Mouse (Mus musculus): ENCODE measurements around the gene Rtn3. TPM values are rescaled to one million over a fixed set of nuclear protein-coding genes. Genes with fewer than 3 reads are reported as not detected.

The Rtn3 gene
- polyA plus RNA-seq, 1 experiment from 2014 or later: 132 TPM

DNA sequence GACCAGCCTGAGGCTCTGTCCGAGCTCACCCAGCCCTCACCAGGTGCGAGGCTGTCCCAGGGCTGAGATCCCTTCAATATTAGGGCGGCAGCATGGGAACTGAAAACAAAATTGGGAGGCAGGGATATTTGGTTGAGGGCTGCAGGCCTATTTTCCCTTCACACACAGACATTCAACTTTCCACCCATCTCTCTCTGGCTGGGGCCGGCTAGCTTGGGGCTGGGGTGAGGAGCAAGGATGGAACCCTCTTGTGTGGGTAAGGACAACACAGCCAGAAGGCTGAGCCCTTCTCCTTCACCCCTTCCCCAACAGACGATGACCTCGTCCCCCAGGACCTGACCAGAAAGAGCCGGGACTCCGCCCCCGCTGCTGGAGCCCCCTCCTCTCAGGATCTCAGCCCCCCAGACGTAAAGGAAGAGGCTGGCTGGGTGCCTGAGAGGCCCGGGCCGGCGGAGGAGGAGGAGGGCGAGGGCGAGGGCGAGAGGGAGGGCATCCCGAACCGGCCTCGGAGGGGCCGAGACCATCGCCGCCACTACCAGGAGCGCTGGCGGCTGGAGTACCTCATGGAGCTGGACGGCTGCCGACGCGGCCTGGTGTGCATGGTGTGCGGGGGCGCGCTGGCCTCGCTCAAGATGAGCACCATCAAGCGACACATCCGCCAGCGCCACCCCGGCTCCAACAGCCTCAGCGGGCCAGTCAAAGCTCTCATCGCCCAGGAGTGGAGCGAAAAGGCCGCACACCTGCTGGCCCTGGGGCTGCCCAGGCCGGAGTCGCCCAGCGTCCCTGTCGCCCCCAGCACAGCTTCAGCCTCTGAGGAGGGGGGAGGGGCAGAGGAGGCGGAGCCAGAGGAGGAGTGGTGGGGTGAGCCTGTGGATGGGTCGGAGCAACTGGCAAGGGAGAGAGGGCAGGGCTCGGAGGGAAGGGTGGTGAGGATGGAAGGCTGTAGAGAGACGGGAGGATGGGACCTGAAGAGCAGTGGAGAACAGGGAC, 61.2 kb downstream of the Rtn3 start:
- peak; percentile 9; the same call in 1 of the 2 replicates for ATAC-seq (ENCODE audit: insufficient read depth, low FRiP score)
- Histone ChIP-seq H3K9me3 (replicated peaks; ENCODE audit: control insufficient read depth, low read length) (no peaks in the 10 kb centered on the region), H3K27ac (ENCODE audit: low read length) (peak overlapping the region; percentile 37), H3K4me1 (ENCODE audit: control insufficient read depth, insufficient read depth, low read length) (peaks cover 66% of the 10 kb centered on the region), H3K4me3 (replicated peaks; ENCODE audit: low read length) (peak overlapping the region; percentile 17), H3K4me2 (ENCODE audit: low read depth, low read length) (peak overlapping the region; percentile 45), H3K9ac (ENCODE audit: low read length) (peak overlapping the region; percentile 27), H3K27me3 (ENCODE audit: control insufficient read depth, insufficient read depth, low read length) (no peaks in the 10 kb centered on the region), H3K36me3 (ENCODE audit: control insufficient read depth, insufficient read depth, low read length) (peaks cover 9% of the 10 kb centered on the region; the same call in 1 of the 2 replicates)
- 25% methylated on average over 47 of the region's 48 CpGs for WGBS

DNA sequence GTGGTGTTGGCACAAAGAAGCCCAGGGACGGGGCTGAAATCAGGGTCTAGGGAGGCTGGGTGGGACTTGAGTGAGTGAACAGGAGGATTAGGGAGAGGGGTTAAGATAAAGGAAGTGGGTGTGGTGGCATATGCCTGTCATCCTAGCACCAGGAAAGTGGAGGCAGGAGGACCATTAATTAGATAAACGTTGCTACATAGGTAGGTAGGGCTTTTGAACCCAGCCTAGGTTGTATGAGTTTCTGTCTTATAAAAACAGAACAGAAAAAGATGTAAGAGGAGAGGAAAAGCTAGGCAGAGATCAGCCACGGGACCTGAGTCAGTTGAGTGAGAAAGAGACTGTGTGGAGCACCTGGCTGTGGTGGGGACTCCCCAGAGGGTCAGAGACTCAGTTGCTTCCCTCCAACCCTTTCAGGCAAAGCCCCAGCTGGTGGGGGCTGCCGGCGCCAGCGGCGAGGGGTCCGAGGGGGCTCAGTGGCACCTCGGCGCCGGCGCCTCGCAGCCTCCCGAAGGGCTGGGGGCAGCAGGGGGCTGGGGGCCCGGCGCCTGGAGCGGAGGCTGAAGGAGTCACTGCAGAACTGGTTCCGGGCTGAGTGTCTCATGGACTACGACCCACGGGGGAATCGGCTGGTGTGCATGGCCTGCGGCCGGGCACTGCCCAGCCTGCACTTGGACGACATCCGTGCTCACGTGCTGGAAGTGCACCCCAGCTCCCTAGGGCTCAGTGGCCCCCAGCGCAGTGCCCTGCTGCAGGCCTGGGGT, 62.1 kb downstream of the Rtn3 start:
- H3K36me3 ChIP-seq (ENCODE audit: control insufficient read depth, insufficient read depth, low read length): 0 out of 2 replicates have a peak, but pooled peaks cover 1% of the 10 kb centered on the region
- no peak overlapping the region for H3K4me3 ChIP-seq (replicated peaks; ENCODE audit: low read length)
- no peak for ATAC-seq (ENCODE audit: insufficient read depth, low FRiP score)
- peak overlapping the region; percentile 23; the same call in 1 of the 2 replicates for H3K27ac ChIP-seq (ENCODE audit: low read length)
- H3K9ac ChIP-seq (ENCODE audit: low read length): peak overlapping the region; percentile 24; the same call in 1 of the 2 replicates
- no peaks in the 10 kb centered on the region for H3K27me3 ChIP-seq (ENCODE audit: control insufficient read depth, insufficient read depth, low read length)
- no peaks in the 10 kb centered on the region for H3K9me3 ChIP-seq (replicated peaks; ENCODE audit: control insufficient read depth, low read length)
- 64% methylated on average over 27 of the region's 27 CpGs for WGBS
- 0 out of 2 replicates have a peak overlapping the region, but pooled peaks have one; percentile 11 for H3K4me2 ChIP-seq (ENCODE audit: low read depth, low read length)
- peaks cover 66% of the 10 kb centered on the region for H3K4me1 ChIP-seq (ENCODE audit: control insufficient read depth, insufficient read depth, low read length)

DNA sequence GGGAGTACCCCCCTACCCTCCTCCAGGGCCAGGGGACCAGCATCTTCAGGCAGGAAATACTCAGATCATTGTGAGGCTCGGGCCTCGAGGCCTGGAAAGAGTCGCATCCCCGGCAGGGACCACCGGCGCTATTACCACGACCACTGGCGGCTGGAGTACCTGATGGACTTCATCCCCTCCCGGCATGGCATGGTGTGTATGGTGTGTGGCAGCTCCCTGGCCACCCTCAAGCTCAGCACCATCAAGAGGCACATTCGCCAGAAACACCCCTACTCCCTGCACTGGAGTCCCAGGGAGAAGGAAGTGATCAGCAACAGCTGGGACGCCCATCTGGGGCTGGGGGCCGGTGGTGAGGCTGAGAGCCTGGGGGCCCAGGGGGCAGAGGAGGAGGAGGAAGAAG, 63.0 kb downstream of the Rtn3 start:
- no peaks in the 10 kb centered on the region for H3K9me3 ChIP-seq (replicated peaks; ENCODE audit: control insufficient read depth, low read length)
- no peaks in the 10 kb centered on the region for H3K27me3 ChIP-seq (ENCODE audit: control insufficient read depth, insufficient read depth, low read length)
- WGBS: 55% methylated on average over 12 of the region's 12 CpGs
- H3K4me3 ChIP-seq (replicated peaks; ENCODE audit: low read length): no peak overlapping the region
- peak overlapping the region; percentile 81 for H3K4me2 ChIP-seq (ENCODE audit: low read depth, low read length)
- peak overlapping the region; percentile 55 for H3K9ac ChIP-seq (ENCODE audit: low read length)
- H3K36me3 ChIP-seq (ENCODE audit: control insufficient read depth, insufficient read depth, low read length): no peaks in the 10 kb centered on the region
- no peak overlapping the region for H3K27ac ChIP-seq (ENCODE audit: low read length)
- H3K4me1 ChIP-seq (ENCODE audit: control insufficient read depth, insufficient read depth, low read length): peaks cover 65% of the 10 kb centered on the region
- no peak for ATAC-seq (ENCODE audit: insufficient read depth, low FRiP score)

DNA sequence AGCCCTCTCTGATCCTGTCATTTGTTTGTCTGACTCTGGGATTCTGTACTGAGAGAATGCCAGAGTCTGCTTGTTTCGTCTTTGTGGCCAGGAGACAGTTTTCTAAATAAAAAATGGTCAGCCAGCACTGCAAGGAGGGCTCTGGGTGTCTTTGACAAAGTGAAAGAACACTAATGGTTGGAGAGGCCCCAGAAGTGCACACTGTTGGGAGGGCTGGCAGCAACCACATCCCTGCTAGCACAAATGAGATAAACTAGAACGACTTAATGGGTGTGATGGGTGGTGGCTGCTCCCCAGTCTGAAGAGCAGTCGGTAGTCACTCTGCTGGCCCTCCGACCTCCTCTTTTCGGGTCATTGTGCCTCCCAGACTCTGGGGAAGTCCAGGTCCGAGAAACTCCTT, 63.9 kb downstream of the Rtn3 start:
- Histone ChIP-seq H3K27ac (ENCODE audit: low read length) (0 out of 2 replicates have a peak overlapping the region, but pooled peaks have one; percentile 12), H3K9ac (ENCODE audit: low read length) (peak overlapping the region; percentile 55), H3K27me3 (ENCODE audit: control insufficient read depth, insufficient read depth, low read length) (no peaks in the 10 kb centered on the region), H3K36me3 (ENCODE audit: control insufficient read depth, insufficient read depth, low read length) (no peaks in the 10 kb centered on the region), H3K4me2 (ENCODE audit: low read depth, low read length) (peak overlapping the region; percentile 81), H3K4me3 (replicated peaks; ENCODE audit: low read length) (peak overlapping the region; percentile 82), H3K4me1 (ENCODE audit: control insufficient read depth, insufficient read depth, low read length) (peaks cover 55% of the 10 kb centered on the region), H3K9me3 (replicated peaks; ENCODE audit: control insufficient read depth, low read length) (no peaks in the 10 kb centered on the region)
- ATAC-seq (ENCODE audit: insufficient read depth, low FRiP score): no peak
- WGBS: 21% methylated on average over 6 of the region's 6 CpGs

DNA sequence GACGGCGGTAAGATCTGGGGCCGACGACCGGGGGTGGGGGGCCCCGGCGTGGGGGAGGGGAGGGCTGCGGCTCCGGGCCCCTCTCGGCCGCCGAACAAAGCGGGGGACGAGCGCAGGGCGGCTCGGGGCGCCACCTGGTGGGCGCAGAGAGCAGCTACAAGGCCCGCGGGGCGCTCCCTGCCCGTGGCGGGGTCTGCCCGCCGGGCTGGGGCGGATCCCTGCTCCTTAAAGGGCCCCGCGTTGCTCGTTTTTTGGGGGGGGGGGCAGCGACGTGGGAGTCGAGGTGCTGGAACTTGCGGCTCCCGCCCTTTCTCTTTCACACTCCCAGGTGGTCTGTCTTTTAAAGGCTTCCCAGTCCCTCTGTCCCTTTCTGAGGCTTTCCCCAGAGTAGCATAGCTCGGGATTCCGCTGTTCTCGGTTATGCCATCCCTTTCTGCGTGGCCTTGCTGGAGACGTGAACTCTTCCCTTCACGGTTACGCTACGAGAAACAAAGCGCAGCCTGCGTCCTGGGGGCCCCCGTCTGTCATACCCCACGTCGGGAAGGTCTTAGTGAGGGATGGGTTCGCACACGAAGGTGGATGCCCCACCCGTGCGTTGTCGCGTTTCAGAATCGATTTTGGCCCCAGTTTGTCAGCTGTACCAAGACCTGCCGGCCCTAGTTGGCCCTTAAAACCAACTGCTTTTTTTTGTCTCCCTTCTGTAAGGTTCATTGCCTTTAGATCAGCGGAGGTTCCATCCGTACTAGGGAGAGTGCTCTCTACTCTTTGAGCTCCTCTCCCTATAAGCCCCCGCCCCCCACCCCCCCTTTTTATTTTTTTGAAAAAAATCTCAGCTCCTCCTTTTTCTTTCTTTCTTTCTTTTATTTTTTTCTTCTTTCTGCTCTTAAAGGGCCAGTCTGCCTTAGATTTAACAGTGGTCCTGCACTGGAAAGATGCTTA, 64.9 kb downstream of the Rtn3 start:
- Histone ChIP-seq H3K27ac (ENCODE audit: low read length) (peak overlapping the region; percentile 93), H3K4me3 (replicated peaks; ENCODE audit: low read length) (peak overlapping the region; percentile 82), H3K4me1 (ENCODE audit: control insufficient read depth, insufficient read depth, low read length) (peaks cover 46% of the 10 kb centered on the region), H3K9me3 (replicated peaks; ENCODE audit: control insufficient read depth, low read length) (no peaks in the 10 kb centered on the region), H3K4me2 (ENCODE audit: low read depth, low read length) (peak overlapping the region; percentile 81), H3K27me3 (ENCODE audit: control insufficient read depth, insufficient read depth, low read length) (no peaks in the 10 kb centered on the region), H3K9ac (ENCODE audit: low read length) (peak overlapping the region; percentile 99), H3K36me3 (ENCODE audit: control insufficient read depth, insufficient read depth, low read length) (no peaks in the 10 kb centered on the region)
- WGBS: 1% methylated on average over 52 of the region's 59 CpGs
- ATAC-seq (ENCODE audit: insufficient read depth, low FRiP score): peak; percentile 78

DNA sequence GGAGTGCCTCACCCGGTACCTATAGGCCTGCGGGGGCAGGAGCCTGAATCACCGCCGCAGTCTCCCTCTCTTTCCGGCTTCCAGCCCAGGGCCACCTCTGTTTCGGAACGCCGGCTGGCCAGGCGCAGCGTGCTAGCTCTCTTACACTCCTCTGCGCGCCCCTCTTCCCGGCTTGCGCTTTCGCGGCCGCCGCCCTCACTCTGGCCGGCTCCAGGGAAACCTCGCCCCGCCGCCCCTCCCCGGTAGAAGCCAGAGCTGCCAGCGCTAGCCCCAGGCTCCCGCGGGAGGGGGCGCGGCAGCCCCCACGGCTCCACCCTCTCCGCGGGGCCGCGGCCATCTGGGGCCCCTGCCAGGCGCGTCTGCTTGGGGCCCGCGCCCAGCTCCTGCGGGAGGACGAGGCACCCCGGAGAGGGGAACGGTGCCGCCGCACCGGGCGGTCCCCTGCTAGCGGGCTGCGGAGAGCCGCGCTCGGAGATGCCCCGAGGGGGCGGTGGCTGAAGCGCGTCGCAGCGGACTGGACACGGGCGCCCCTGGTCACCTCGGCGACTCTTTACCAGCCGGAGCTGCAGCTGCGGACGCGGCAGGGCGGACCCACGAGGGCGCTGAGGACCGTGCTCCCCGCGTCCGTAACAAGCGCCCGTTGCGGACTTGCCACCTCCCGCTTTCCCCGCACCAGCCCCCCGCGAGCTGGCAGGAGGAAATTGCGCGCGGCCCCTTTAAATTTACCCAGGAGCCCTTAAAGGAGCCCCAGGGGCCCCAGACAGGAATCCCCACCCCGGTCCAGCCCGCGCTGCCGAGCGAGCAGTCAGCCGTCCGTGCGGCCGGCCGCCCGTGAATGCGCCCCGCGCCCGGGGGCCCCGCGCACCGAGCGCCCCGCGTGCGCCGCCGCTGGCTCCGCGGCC, 66.0 kb downstream of the Rtn3 start, which contains the start of gene 2700081O15Rik:
Gene 2700081O15Rik, plus strand, starts transcription at position 792 of the 902 bp plus-strand sequence.
- under 1% methylated on average over 104 of the region's 107 CpGs for WGBS
- H3K9ac ChIP-seq (ENCODE audit: low read length): peak within 1 kb of the TSS; percentile 99
- H3K9me3 ChIP-seq (replicated peaks; ENCODE audit: control insufficient read depth, low read length): no peaks in the 10 kb centered on the region
- no peaks in the 10 kb centered on the region for H3K27me3 ChIP-seq (ENCODE audit: control insufficient read depth, insufficient read depth, low read length)
- ATAC-seq (ENCODE audit: insufficient read depth, low FRiP score): peak; percentile 73
- no peaks in the 10 kb centered on the region for H3K36me3 ChIP-seq (ENCODE audit: control insufficient read depth, insufficient read depth, low read length)
- peak within 1 kb of the TSS; percentile 82 for H3K4me3 ChIP-seq (replicated peaks; ENCODE audit: low read length)
- H3K27ac ChIP-seq (ENCODE audit: low read length): peak within 1 kb of the TSS; percentile 93
- peaks cover 35% of the 10 kb centered on the region for H3K4me1 ChIP-seq (ENCODE audit: control insufficient read depth, insufficient read depth, low read length)
- peak within 1 kb of the TSS; percentile 81 for H3K4me2 ChIP-seq (ENCODE audit: low read depth, low read length)

DNA sequence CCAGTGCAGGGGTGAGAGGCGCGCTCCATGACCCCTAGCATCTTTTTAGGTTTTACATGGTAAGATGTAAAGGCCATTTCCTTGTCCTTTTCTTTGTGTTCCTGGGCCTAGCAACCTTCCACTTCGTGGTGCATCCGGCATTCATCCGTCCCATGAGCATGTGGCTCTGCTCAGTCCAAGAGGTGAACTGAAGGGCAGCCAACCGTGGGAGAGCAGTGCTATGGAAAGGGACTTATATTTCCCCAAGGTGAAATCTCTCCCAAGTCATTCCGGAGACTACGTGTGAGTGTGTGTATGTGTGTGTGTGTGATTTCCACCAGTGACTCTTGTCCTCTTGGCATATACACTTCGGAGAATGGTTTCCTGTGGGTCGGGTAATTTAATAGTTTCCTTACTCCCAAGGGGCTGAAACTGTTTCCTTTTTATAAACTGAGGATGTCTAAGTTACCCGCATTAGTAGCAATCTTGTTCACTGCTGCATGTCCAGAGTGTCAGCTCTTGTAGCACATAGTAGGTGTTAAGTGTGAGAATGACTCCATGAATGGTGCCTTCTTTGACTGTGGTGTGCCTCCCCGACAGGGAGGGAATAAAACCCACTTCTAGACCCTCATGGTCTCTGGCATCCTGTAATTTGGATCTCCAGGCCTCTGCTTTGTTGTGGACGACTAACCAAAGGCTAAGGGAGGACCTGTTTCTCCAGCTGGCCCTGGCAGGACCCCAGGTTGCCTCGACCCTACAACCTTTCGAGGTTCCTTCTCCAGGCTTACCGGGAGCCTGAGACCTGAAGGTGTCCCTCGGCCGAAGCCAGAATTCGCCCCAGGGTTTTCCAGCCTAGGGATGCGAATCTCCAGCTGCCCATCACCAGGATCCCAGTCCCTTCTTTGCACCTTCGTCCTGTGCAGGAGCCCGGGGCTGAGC, 66.9 kb downstream of the Rtn3 start:
- H3K9me3 ChIP-seq (replicated peaks; ENCODE audit: control insufficient read depth, low read length): no peaks in the 10 kb centered on the region
- peak overlapping the region; percentile 81 for H3K4me2 ChIP-seq (ENCODE audit: low read depth, low read length)
- ATAC-seq (ENCODE audit: insufficient read depth, low FRiP score): no peak
- H3K27me3 ChIP-seq (ENCODE audit: control insufficient read depth, insufficient read depth, low read length): no peaks in the 10 kb centered on the region
- peak overlapping the region; percentile 93 for H3K27ac ChIP-seq (ENCODE audit: low read length)
- 29% methylated on average over 22 of the region's 22 CpGs for WGBS
- peaks cover 26% of the 10 kb centered on the region for H3K4me1 ChIP-seq (ENCODE audit: control insufficient read depth, insufficient read depth, low read length)
- no peaks in the 10 kb centered on the region for H3K36me3 ChIP-seq (ENCODE audit: control insufficient read depth, insufficient read depth, low read length)
- H3K4me3 ChIP-seq (replicated peaks; ENCODE audit: low read length): peak overlapping the region; percentile 82
- peak overlapping the region; percentile 99 for H3K9ac ChIP-seq (ENCODE audit: low read length)
